Mouse (Mus musculus) megakaryocyte, embryonic 14.5 days (primary cell): ENCODE measurements around the gene Gm15319.
"Not testable (repeated sequence)": the region's sequence is repeated elsewhere in the genome, so short reads cannot be mapped to it uniquely, and the experiment has no call there.

Source experiments
- FLI1 ChIP-seq: IDR thresholded peaks from 2 replicates; pipeline ENCODE4 v1.6.1; 2012; ENCODE audit warnings: low read length, inconsistent platforms, mixed read lengths
- GATA1 ChIP-seq: IDR thresholded peaks from 3 replicates; pipeline ENCODE4 v1.6.1; 2012; ENCODE audit warnings: mixed read lengths, low read length, inconsistent platforms, borderline replicate concordance

DNA sequence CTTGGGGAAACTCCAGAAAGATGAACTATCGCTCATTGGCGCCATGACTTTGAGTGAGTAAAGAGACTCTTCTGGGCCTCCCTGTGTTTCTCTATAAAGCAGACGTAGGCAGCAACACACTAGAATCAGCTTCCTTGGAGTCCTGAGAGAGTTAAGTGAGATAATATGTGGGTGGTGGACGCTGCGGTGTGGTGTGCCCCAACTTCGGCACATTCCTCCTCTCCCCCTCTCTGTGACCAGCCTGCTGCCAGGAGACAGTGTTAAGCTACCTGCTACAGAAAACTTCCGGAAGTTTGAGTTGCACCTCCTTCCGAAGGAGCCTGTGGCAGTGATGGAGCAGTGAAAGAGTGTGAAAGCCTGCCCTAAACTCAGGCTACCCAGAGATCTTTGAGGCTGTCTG lies 15.3 kb upstream of the Gm15319 start:
- not testable (repeated sequence) for TF ChIP-seq FLI1, GATA1
